Mouse (Mus musculus): Measurements from ENCODE around the gene Sall4.

Sall4 gene

GRCm38 (mm10) chr2:168728045-168728444, 39.7 kb downstream of the Sall4 start:
- ChIA-PET POLR2A (interaction anchor here in 2 of 4 experiments (0.6 to 1.5 kb wide), 3 partner anchors 34 to 296 kb away, joined by 4 to 6 read pairs (median 4); no protein-coding TSS in a partner anchor), CTCF (interaction anchor here in 1 of 4 experiments (0.6 to 1.6 kb wide), 3 partner anchors 11 to 177 kb away, joined by 4 to 5 read pairs (median 4); partner anchors contain the start of gene Atp9a)

- POLR2A ChIA-PET = interaction anchor here in 3 of 4 experiments (0.6 to 1.7 kb wide), 8 partner anchors 9 to 280 kb away, joined by 3 to 5 read pairs (median 3); no protein-coding TSS in a partner anchor
Observed at GRCm38 (mm10) chr2:168726007-168726406, 41.7 kb downstream of the Sall4 start.

GRCm38 (mm10) chr2:168721313-168721712, 46.4 kb downstream of the Sall4 start:
- ChIA-PET POLR2A (interaction anchor here in 2 of 4 experiments (0.6 to 1.2 kb wide), 3 partner anchors 14 to 27 kb away, joined by 3 to 4 read pairs (median 4); no protein-coding TSS in a partner anchor), CTCF (interaction anchor here (0.5 to 1.1 kb wide), 6 partner anchors 21 to 184 kb away, joined by 3 to 9 read pairs (median 4); partner anchors contain the start of gene Atp9a (in 1 of the 4))

More at GRCm38 (mm10) chr2:168726007-168726406, 41.7 kb downstream of the Sall4 start:
- CTCF ChIA-PET = interaction anchor here in 2 of 4 experiments (0.5 to 1.6 kb wide), 11 partner anchors 13 to 364 kb away, joined by 3 to 6 read pairs (median 4); no protein-coding TSS in a partner anchor

- ChIA-PET POLR2A (interaction anchor here in 1 of 4 experiments (1.4 to 2.1 kb wide), 2 partner anchors 10 to 12 kb away, joined by 3 to 6 read pairs; no protein-coding TSS in a partner anchor), CTCF (interaction anchor here in 3 of 4 experiments (0.6 to 1.0 kb wide), 6 partner anchors 14 to 160 kb away, joined by 3 to 6 read pairs (median 3); partner anchors contain the start of gene Atp9a (in 1 of the 3))
Observed at GRCm38 (mm10) chr2:168719742-168720141, 48.0 kb downstream of the Sall4 start.

- ChIA-PET CTCF (interaction anchor here in 2 of 4 experiments (0.7 to 1.1 kb wide), 2 partner anchors 11 to 27 kb away, joined by 3 read pairs; no protein-coding TSS in a partner anchor), POLR2A (interaction anchor here in 2 of 4 experiments (0.6 to 2.1 kb wide), 3 partner anchors 9 to 11 kb away, joined by 3 to 6 read pairs (median 3); no protein-coding TSS in a partner anchor)
Observed at GRCm38 (mm10) chr2:168718735-168719134, 49.0 kb downstream of the Sall4 start.

- CTCF ChIA-PET = interaction anchor here in 1 of 4 experiments (1.1 to 1.6 kb wide), 2 partner anchors 26 to 27 kb away, joined by 3 read pairs; no protein-coding TSS in a partner anchor
- POLR2A ChIA-PET = interaction anchor here in 1 of 4 experiments (0.6 kb wide), 1 partner anchor 23 kb away, joined by 5 read pairs; no protein-coding TSS in a partner anchor
Observed at GRCm38 (mm10) chr2:168718267-168718666, 49.5 kb downstream of the Sall4 start.

GRCm38 (mm10) chr2:168712199-168713176, 55.3 kb downstream of the Sall4 start:
- CTCF ChIA-PET = interaction anchor here in 3 of 4 experiments (0.6 to 1.2 kb wide), 7 partner anchors 10 to 191 kb away, joined by 3 to 5 read pairs (median 3); partner anchors contain the start of gene Atp9a (in 1 of the 3)
- POLR2A ChIA-PET = interaction anchor here in 2 of 4 experiments (0.6 to 1.9 kb wide), 5 partner anchors 10 to 51 kb away, joined by 3 to 7 read pairs (median 3); partner anchors contain the start of gene Atp9a (in 1 of the 2)

GRCm38 (mm10) chr2:168710979-168711378, 56.8 kb downstream of the Sall4 start:
- ChIA-PET CTCF (no interaction called here), POLR2A (no interaction called here)

GRCm38 (mm10) chr2:168707766-168708165, 60.0 kb downstream of the Sall4 start:
- POLR2A ChIA-PET = interaction anchor here in 3 of 4 experiments (0.6 to 4.0 kb wide), 28 partner anchors 8 to 221 kb away, joined by 3 to 34 read pairs (median 4); partner anchors contain the start of gene Sall4 (in 2 of the 3)
- CTCF ChIA-PET = interaction anchor here (0.5 to 2.6 kb wide), 28 partner anchors 9 to 1289 kb away, joined by 3 to 12 read pairs (median 4); partner anchors contain the start of genes Adnp (in 1 of the 4) and Atp9a (in 1 of the 4)

- POLR2A ChIA-PET = interaction anchor here in 1 of 4 experiments (1.0 kb wide), 1 partner anchor 16 kb away, joined by 3 read pairs; no protein-coding TSS in a partner anchor
Observed at GRCm38 (mm10) chr2:168702266-168702665, 65.5 kb downstream of the Sall4 start.

More at GRCm38 (mm10) chr2:168702266-168702665, 65.5 kb downstream of the Sall4 start:
- CTCF ChIA-PET = no interaction called here

Data from embryonic stem cell, embryonic (primary cell).